Mouse (Mus musculus) midbrain, postnatal 0 days (tissue): ENCODE measurements around the gene Gpam. TPM values are rescaled to one million over a fixed set of nuclear protein-coding genes. Genes with fewer than 3 reads are reported as not detected.
"Not testable (repeated sequence)": the region's sequence is repeated elsewhere in the genome, so short reads cannot be mapped to it uniquely, and the experiment has no call there.

Experiments used
- ATAC-seq: fragments of 200-750 bp; cut with Nextera tagmentation; 2 replicates; pipeline ENCODE4 v1.8.0; 2017; ENCODE audit warnings: moderate number of reproducible peaks, mild to moderate bottlenecking, moderate TSS enrichment, moderate library complexity; ENCODE audit not compliant: low FRiP score
- DNase-seq: peaks from one replicate; pipeline ENCODE4 v3.0.0-alpha.2; 2015; ENCODE audit warnings: low spot score
- H3K27ac ChIP-seq: fragments of 300-500 bp; sonication (generic); 2 replicates; pipeline ENCODE4 v1.5.1; 2014; ENCODE audit warnings: low read depth, mild to moderate bottlenecking, low read length, mixed read lengths
- H3K27me3 ChIP-seq: fragments of 300-500 bp; sonication (generic); 2 replicates; pipeline ENCODE4 v1.6.1; 2014; ENCODE audit warnings: low read length, control low read depth, mixed read lengths; ENCODE audit not compliant: insufficient read depth
- H3K36me3 ChIP-seq: fragments of 300-500 bp; sonication (generic); 2 replicates; pipeline ENCODE4 v1.6.1; 2014; ENCODE audit warnings: low read length, control low read depth, mixed read lengths; ENCODE audit not compliant: insufficient read depth
- H3K4me1 ChIP-seq: fragments of 300-500 bp; sonication (generic); 2 replicates; pipeline ENCODE4 v1.6.1; 2014; ENCODE audit warnings: mild to moderate bottlenecking, control low read depth, antibody characterized with exemption, low read length, mixed read lengths; ENCODE audit not compliant: insufficient read depth
- H3K4me2 ChIP-seq: fragments of 300-500 bp; sonication (generic); 2 replicates; pipeline ENCODE4 v1.6.1; 2014; ENCODE audit warnings: low read depth, mild to moderate bottlenecking, low read length, mixed read lengths; ENCODE audit not compliant: poor library complexity, severe bottlenecking
- H3K4me3 ChIP-seq: fragments of 300-500 bp; sonication (generic); 2 replicates; pipeline ENCODE4 v1.5.1; 2014; ENCODE audit warnings: low read depth, mild to moderate bottlenecking, low read length, moderate library complexity
- H3K9ac ChIP-seq: fragments of 300-500 bp; sonication (generic); replicated peaks from 2 replicates; pipeline ENCODE4 v1.6.1; 2014; ENCODE audit warnings: mild to moderate bottlenecking, low read length, moderate library complexity, mixed read lengths; ENCODE audit not compliant: poor library complexity, severe bottlenecking
- H3K9me3 ChIP-seq: fragments of 300-500 bp; sonication (generic); 2 replicates; pipeline ENCODE4 v1.6.1; 2016; ENCODE audit warnings: low read length, control low read depth
- CTCF ChIP-seq: IDR thresholded peaks from 2 replicates; pipeline ENCODE4 v1.5.1; 2016; ENCODE audit warnings: antibody characterized with exemption, mild to moderate bottlenecking
- WGBS: fragments of 180-500 bp; shearing (Covaris S2); extraction: QIAGEN DNeasy Blood & Tissue Kit; methylation state at CpG from one replicate; pipeline ENCODE4 v1.1.7; 2014; 5-methylcytosine and 5-hydroxymethylcytosine counted together
- polyA plus RNA-seq: library from polyadenylated mRNA; unstranded; fragments of >200 nt; fragmentation: Nextera tagmentation; extraction: Ambion mirVana; gene quantifications from 2 replicates; pipeline ENCODE4 v1.2.1, GENCODE M21; 2015
- total RNA-seq: library from RNA; depleted of rRNA; stranded (reverse); fragments of >200 nt; gene quantifications from 2 replicates; pipeline ENCODE4 v1.2.3, GENCODE M21; 2014

The Gpam gene
- total and polyA plus RNA-seq, 2 experiments from 2014 or later: 23.6 to 81.1 TPM

DNA sequence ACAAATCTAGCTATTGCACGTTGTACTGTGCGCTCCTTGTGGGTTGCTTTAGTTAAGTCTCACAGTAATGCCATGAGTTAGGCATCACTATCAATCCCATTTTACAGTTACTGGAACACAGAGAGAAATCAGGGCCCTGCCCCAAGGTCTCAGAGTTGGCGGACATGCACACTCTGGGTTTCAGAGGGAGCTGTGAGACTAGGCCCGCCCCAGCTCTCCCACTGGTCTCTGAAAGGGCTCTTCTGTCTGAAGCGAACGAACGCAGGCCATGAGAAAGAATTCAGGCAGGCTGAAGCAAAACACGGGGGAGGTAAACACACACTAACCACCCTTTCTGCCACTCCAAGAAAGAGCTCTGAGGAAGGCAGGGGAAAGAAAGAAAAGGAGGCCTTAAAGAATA, 31.6 kb upstream of the Gpam start:
- Histone ChIP-seq H3K27ac (no peak overlapping the region), H3K4me1 (no peaks in the 10 kb centered on the region), H3K4me2 (no peak overlapping the region), H3K4me3 (no peak overlapping the region), H3K36me3 (no peaks in the 10 kb centered on the region), H3K27me3 (no peaks in the 10 kb centered on the region), H3K9ac (no peak overlapping the region), H3K9me3 (no peaks in the 10 kb centered on the region)
- ATAC-seq: no peak
- no peak for TF ChIP-seq CTCF
- WGBS: 65% methylated on average over 8 of the region's 8 CpGs
- DNase-seq: no peak

- no peak overlapping the region for H3K4me2 ChIP-seq
- no peak for DNase-seq
- ATAC-seq: no peak
- H3K36me3 ChIP-seq: no peaks in the 10 kb centered on the region
- no peak overlapping the region for H3K9ac ChIP-seq
- no peak overlapping the region for H3K27ac ChIP-seq
- no peak overlapping the region for H3K4me3 ChIP-seq
- TF ChIP-seq CTCF: no peak
- H3K27me3 ChIP-seq: no peaks in the 10 kb centered on the region
- 87% methylated on average over 7 of the region's 7 CpGs for WGBS
- no peaks in the 10 kb centered on the region for H3K9me3 ChIP-seq
- H3K4me1 ChIP-seq: no peaks in the 10 kb centered on the region
Observed at GRCm38 (mm10) chr19:55157029-55157428, 30.0 kb upstream of the Gpam start.

- H3K27ac ChIP-seq: no peak overlapping the region
- no peak overlapping the region for H3K4me3 ChIP-seq
- H3K9ac ChIP-seq: no peak overlapping the region
- WGBS: 92% methylated on average over 6 of the region's 6 CpGs
- no peaks in the 10 kb centered on the region for H3K36me3 ChIP-seq
- H3K4me1 ChIP-seq: no peaks in the 10 kb centered on the region
- no peak overlapping the region for H3K4me2 ChIP-seq
- H3K9me3 ChIP-seq: no peaks in the 10 kb centered on the region
- DNase-seq: no peak
- no peak for ATAC-seq
- no peak for TF ChIP-seq CTCF
- no peaks in the 10 kb centered on the region for H3K27me3 ChIP-seq
Observed at GRCm38 (mm10) chr19:55152983-55153382, 25.9 kb upstream of the Gpam start.

GRCm38 (mm10) chr19:55152274-55152673, 25.2 kb upstream of the Gpam start:
- DNase-seq, H3K4me2 ChIP-seq, H3K4me3 ChIP-seq, H3K9me3 ChIP-seq, H3K27me3 ChIP-seq, H3K4me1 ChIP-seq, ATAC-seq, H3K27ac ChIP-seq, H3K9ac ChIP-seq, H3K36me3 ChIP-seq: not testable (repeated sequence)
- 79% methylated on average over 5 of the region's 6 CpGs for WGBS

GRCm38 (mm10) chr19:55149646-55150045, 22.6 kb upstream of the Gpam start:
- ATAC-seq: no peak
- WGBS: 86% methylated on average over 6 of the region's 6 CpGs
- no peaks in the 10 kb centered on the region for H3K27me3 ChIP-seq

GRCm38 (mm10) chr19:55148109-55148508, 21.1 kb upstream of the Gpam start:
- no peaks in the 10 kb centered on the region for H3K4me1 ChIP-seq
- H3K9ac ChIP-seq: no peak overlapping the region
- DNase-seq (no peak), ATAC-seq (no peak)
- no peaks in the 10 kb centered on the region for H3K9me3 ChIP-seq
- WGBS: 88% methylated on average over 6 of the region's 6 CpGs
- H3K36me3 ChIP-seq: no peaks in the 10 kb centered on the region
- no peaks in the 10 kb centered on the region for H3K27me3 ChIP-seq
- TF ChIP-seq CTCF: no peak
- H3K4me3 ChIP-seq: no peak overlapping the region
- H3K27ac ChIP-seq: no peak overlapping the region
- no peak overlapping the region for H3K4me2 ChIP-seq

More at GRCm38 (mm10) chr19:55149646-55150045, 22.6 kb upstream of the Gpam start:
- Histone ChIP-seq H3K9ac (no peak overlapping the region), H3K4me3 (no peak overlapping the region), H3K4me1 (no peaks in the 10 kb centered on the region), H3K36me3 (no peaks in the 10 kb centered on the region), H3K9me3 (no peaks in the 10 kb centered on the region), H3K4me2 (no peak overlapping the region), H3K27ac (no peak overlapping the region)
- no peak for DNase-seq
- TF ChIP-seq CTCF: no peak
